Mouse (Mus musculus) bone marrow, adult 2 months (tissue): Measurements from ENCODE around the gene Gm28042. TPM values are rescaled to one million over a fixed set of nuclear protein-coding genes. Genes with fewer than 3 reads are reported as not detected.

Experiments used
- H3K27ac ChIP-seq: fragments of 200-500 bp; 2 replicates; pipeline ENCODE4 v1.5.1; 2012; ENCODE audit warnings: low read depth, mild to moderate bottlenecking, control low read depth, inconsistent platforms, low read length; ENCODE audit not compliant: control insufficient read depth, poor library complexity, insufficient read depth
- H3K4me1 ChIP-seq: fragments of 200-500 bp; 2 replicates; pipeline ENCODE4 v1.6.1; 2011; ENCODE audit warnings: low read length; ENCODE audit not compliant: control insufficient read depth, insufficient read depth
- H3K4me3 ChIP-seq: fragments of 200-500 bp; replicated peaks from 2 replicates; pipeline ENCODE3; 2011; ENCODE audit warnings: mild to moderate bottlenecking, low read depth, low read length, control low read depth; ENCODE audit not compliant: control insufficient read depth
- CTCF ChIP-seq: fragments of 200-500 bp; IDR thresholded peaks from 2 replicates; pipeline ENCODE4 v1.5.1; 2011; ENCODE audit warnings: low read length, control low read depth; ENCODE audit not compliant: control insufficient read depth, insufficient read depth
- POLR2A ChIP-seq: fragments of 200-500 bp; IDR thresholded peaks from 2 replicates; pipeline ENCODE4 v1.6.1; 2011; ENCODE audit warnings: low read depth, mild to moderate bottlenecking, control low read depth, low read length, borderline replicate concordance; ENCODE audit not compliant: control insufficient read depth
- WGBS: fragments of 180-500 bp; shearing (Covaris S2); methylation state at CpG from one replicate; pipeline ENCODE4 v1.1.7; 2018; 5-methylcytosine and 5-hydroxymethylcytosine counted together
- polyA plus RNA-seq: library from polyadenylated mRNA; stranded (reverse); fragments of >200 nt; gene quantifications from 2 replicates; pipeline ENCODE4 v1.2.4, GENCODE M21; 2011; ENCODE audit warnings: low replicate concordance; ENCODE audit not compliant: missing spikeins, insufficient read depth, insufficient read length

Gene Gm28042
- polyA plus RNA-seq, 1 experiment = 1.5 TPM

DNA sequence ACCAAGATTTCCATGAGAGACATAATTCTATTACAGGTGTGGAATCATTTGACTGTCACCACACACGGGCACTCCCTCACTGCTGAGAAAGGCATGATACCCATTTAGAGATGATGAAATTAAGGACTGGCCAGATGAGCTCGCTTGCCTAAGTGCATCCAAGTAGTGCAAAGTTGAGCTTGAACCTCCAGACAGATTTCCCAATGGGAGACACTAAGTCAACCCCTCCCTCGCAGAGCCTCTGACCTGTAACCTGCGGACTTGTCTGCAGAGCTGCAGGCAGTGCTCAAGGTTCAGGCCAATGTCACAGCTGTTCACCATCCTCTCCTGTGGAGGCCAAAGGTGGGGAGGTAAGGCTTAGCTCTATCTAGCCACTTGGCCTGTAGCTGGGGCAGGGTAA, 31.5 kb downstream of the Gm28042 start:
- WGBS = 77% methylated on average over 4 of the region's 4 CpGs
- TF ChIP-seq POLR2A = no peak
- Histone ChIP-seq H3K4me1 (no peaks in the 10 kb centered on the region), H3K27ac (no peak overlapping the region), H3K4me3 (no peak overlapping the region)

DNA sequence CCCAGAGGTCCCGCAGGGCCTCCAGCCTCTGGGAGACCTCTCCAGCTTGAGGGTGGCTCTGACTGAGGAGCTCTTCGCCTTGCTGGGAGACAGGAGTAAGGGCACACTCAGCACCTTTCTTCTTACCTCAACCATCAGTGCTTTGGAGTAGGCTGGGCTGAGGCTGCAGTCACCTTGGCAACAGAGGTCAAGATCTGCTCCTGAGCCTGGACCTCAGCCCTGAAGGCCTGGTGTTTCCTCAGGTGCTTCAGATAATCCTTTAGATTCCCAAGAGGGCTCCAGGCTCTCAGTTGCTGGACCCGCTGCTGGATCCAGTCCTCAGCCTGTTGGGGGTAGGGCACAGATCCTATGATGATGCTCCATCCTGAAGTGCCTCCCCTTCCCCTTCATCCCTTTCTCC, 32.2 kb downstream of the Gm28042 start:
- no peak for TF ChIP-seq CTCF
- TF ChIP-seq POLR2A = no peak
- no peaks in the 10 kb centered on the region for H3K4me1 ChIP-seq
- 71% methylated on average over 3 of the region's 3 CpGs for WGBS
- no peak overlapping the region for H3K4me3 ChIP-seq
- no peak overlapping the region for H3K27ac ChIP-seq

DNA sequence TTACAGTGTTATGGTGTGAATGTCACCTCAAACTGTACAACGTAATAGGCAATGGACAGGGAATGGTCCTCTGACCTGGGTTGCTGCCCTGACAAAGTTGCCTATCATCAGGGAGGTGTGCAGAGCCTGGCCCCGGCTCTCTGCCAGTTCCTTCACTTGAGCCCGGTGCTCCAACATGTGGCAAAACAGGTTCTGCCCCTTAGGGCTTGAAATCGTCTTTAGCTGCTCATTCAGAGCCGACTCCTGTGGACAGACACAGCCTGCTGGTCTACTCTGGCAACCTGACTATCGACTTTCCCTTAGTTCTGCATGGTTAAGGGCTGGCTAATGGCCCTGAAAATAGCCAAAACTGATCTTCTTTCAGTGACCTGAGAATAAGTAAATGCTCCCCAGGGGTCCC, 32.9 kb downstream of the Gm28042 start:
- 74% methylated on average over 6 of the region's 6 CpGs for WGBS
- TF ChIP-seq POLR2A (no peak), CTCF (no peak)
- H3K27ac ChIP-seq = no peak overlapping the region

DNA sequence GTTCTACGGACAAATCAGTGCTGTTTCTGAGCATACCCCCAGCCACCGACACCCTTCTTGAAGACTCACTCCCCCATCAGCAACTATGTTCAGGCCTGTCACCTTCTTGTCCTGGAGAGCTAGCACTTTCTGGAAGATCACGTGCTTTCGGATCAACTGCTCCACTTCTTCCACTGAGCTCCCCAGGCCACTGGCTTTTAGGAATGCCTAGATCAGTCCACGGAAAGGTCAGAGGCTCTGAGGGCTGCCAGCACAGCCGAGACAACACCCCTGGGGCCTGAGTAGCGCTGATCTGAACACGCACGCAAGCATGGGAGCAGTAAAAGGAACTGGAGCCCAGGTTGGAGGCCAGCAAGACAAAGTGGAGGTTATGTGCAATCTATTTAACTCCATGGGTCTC, 33.4 kb downstream of the Gm28042 start:
- WGBS = 89% methylated on average over 9 of the region's 9 CpGs
- no peak for TF ChIP-seq POLR2A
- TF ChIP-seq CTCF = no peak

More for the DNA sequence above, 32.9 kb downstream of the Gm28042 start:
- Histone ChIP-seq H3K4me1 (no peaks in the 10 kb centered on the region), H3K4me3 (no peak overlapping the region)

DNA sequence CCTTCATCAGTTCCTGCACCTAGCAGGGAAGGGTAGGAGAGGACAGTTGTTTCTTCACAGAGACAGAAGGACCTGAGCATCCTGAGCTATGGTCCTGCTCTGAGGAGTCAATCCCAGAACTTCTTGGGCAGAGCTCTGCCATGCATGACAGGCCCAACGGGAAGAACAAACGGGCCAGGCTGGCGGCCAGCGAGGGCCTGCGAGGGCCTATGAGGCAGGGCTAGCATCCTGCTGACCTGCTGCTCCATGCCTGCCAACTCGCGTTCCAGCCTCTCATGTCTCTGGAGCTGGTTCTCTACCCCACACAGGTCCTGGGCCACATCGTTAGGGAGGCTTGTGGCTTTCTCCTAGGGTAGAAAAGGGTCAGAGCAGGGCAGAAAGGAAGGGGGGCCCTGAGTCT, 35.0 kb downstream of the Gm28042 start:
- WGBS = 87% methylated on average over 8 of the region's 8 CpGs
- Histone ChIP-seq H3K27ac (no peak overlapping the region), H3K4me3 (no peak overlapping the region), H3K4me1 (no peaks in the 10 kb centered on the region)
- no peak for TF ChIP-seq CTCF
- no peak for TF ChIP-seq POLR2A

More for the DNA sequence above, 33.4 kb downstream of the Gm28042 start:
- Histone ChIP-seq H3K4me3 (no peak overlapping the region), H3K27ac (no peak overlapping the region), H3K4me1 (no peaks in the 10 kb centered on the region)

DNA sequence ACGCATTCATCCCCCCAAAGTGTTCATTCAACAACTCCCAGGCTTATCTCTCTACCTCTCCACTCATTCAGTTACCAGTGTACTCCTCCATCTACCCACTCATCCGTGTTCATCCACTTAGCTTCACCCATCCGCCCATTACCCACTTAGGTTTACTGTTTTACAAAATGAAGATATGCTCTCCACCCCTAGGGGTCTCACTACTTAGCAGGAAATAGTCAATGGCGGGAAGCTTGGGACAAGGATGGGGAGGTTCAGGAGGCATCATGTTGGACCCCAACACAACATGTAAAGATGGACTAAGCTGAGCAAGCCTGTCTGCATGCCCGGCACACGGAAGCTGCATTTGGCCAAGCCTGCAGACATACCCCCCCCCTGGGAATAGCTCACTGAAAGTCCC, 37.3 kb downstream of the Gm28042 start:
- Histone ChIP-seq H3K27ac (no peak overlapping the region), H3K4me3 (no peak overlapping the region), H3K4me1 (no peaks in the 10 kb centered on the region)
- no peak for TF ChIP-seq POLR2A
- TF ChIP-seq CTCF = no peak
- WGBS = 72% methylated on average over 6 of the region's 6 CpGs

DNA sequence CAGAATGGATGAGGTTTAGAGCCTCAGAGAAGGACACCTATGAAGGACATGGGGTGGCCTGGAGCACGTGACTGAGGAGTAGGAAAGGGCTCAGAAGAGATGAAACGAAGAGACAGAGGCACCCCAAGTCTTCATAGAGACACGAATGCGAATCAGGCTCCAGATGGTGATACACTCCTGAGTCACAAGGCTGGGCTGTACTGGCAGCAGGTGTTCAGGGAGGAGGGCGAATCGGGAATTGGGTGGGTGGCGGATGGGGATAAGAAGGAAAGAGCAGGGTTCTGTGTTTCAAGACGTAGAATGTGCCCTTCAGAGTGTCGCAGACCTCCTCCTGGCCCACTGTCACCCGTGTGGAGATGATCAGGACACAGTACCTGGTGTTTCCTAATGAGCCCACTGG, 38.0 kb downstream of the Gm28042 start:
- no peak for TF ChIP-seq POLR2A
- no peak for TF ChIP-seq CTCF
- Histone ChIP-seq H3K27ac (no peak overlapping the region), H3K4me1 (no peaks in the 10 kb centered on the region), H3K4me3 (no peak overlapping the region)
- 84% methylated on average over 10 of the region's 10 CpGs for WGBS

DNA sequence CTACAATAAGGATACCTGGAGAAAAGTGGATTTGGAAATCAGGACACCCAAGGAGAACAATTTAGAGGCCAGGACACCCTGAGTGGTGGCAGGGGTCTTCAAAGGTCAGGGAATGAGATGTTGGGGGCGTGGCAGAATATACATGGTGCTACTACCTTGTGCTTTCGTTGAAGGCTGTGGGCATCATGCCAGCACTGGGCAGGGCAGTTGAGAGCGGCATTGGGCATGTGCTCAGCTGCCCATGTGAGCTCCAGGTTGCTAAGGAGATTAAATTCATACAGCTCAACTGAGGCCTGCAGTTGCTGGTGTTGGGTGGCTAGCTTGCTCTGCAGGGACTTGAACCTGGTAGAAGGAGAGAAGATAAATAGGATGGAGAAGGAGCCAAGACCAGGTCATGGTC, 38.9 kb downstream of the Gm28042 start:
- H3K27ac ChIP-seq = no peak overlapping the region
- WGBS = 70% methylated on average over 3 of the region's 3 CpGs
- TF ChIP-seq POLR2A (no peak), CTCF (no peak)
- H3K4me3 ChIP-seq = no peak overlapping the region
- H3K4me1 ChIP-seq = no peaks in the 10 kb centered on the region

DNA sequence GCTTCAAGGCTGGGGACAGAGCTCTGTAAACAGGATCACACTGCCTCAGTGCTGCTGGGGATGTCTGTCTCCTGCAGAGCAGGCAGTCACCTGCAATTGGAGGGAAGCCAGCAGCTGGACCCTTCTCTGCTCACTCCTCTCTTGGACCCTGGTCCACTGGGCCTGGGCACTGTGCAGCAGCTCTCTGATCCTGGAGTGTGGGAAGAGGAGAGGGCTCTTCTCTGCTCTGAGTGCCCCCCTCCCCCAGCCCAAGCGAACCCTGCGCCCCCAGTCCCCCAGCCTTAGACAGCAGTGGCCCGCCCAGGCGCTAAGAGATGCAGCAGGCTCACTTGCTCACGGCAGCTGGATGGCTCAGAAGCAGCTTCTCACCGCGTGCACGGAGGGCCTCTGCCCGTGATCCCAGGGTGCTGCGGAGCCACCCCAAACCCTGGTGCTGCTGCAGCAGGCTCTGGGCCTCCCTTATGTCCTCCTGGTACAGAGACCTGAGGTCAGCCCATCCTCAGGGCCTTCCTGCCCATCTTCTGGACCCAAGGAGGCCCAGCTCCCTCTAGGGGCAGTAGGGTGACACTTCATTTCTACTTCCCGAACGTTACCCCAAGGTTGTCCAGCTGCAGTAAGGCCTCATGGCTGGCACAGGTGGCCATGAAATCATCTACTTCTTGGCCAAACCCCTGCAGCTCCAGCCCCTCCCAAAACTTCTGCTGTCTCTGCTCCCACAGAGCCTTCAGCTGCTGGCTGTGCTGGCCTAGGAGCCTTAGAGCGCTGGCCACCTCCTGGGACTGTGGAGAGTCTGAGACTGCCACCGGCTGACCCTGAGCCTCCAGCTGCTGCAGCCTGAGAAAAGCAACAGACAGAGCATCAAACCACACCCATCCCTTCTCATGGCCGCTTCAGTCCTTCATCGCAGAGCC, 41.5 kb downstream of the Gm28042 start:
- TF ChIP-seq CTCF = peak; percentile 60
- TF ChIP-seq POLR2A = no peak

More for the DNA sequence above, 41.5 kb downstream of the Gm28042 start:
- Histone ChIP-seq H3K27ac (no peak overlapping the region), H3K4me3 (no peak overlapping the region), H3K4me1 (no peaks in the 10 kb centered on the region)
- WGBS = 59% methylated on average over 16 of the region's 16 CpGs
